ENCODE assay signal across 31 mouse cellular contexts in genomic region chr16:57259356-57260083, GRCm38 (mm10). TPM values are rescaled to one million over a fixed set of nuclear protein-coding genes. Genes with fewer than 3 reads are reported as not detected.
DNase-seq lines count a peak whose midpoint lies in the region; ATAC-seq and TF ChIP-seq lines count a peak whose summit lies in the region.
"Had no signal": no experiment of that assay in that cellular context is flagged by ENCODE, and none has a peak within 500 bp of the region (broad histone marks: within the 10 kb centered on the region; RNA-seq: fewer than 3 reads in every experiment).

No protein-coding gene starts in this region.

- no peaks in the 10 kb centered on the region for H3K4me1 ChIP-seq in small intestine, adult 2 months (ENCODE audit: control insufficient read depth, insufficient read depth, insufficient read length, low read length)
- no peaks in the 10 kb centered on the region for H3K4me1 ChIP-seq in hindbrain, embryonic 10.5 days (replicated peaks)
- H3K4me1 ChIP-seq: forebrain, embryonic 12.5 days; heart, embryonic 12.5 days; hindbrain, embryonic 15.5 days; limb, embryonic 10.5 days; limb, embryonic 15.5 days; liver, embryonic 13.5 days; stomach, embryonic 15.5 days had no signal

- WGBS in small intestine, adult 2 months = 74% methylated on average over 13 of the region's 13 CpGs
- 86% methylated on average over 13 of the region's 13 CpGs for WGBS in hindbrain, embryonic 10.5 days

- DNase-seq in A20 (ENCODE audit: low read depth, low spot score) = peak; percentile 53
- DNase-seq in B cell, adult 2 months = peak; percentile 61 to 64
- DNase-seq in hindbrain, embryonic 10.5 days (ENCODE audit: low spot score) = no peak
- no peak for DNase-seq in neural tube, embryonic 10.5 days (ENCODE audit: extremely low spot score, low spot score)
- DNase-seq: adrenal gland, postnatal 25 days; cerebellum, adult 11-12 months; cerebellum, adult 9-11 months; gastrocnemius, postnatal 10 days; heart, postnatal 4 days; kidney, adult 2 months; kidney, postnatal 36 days; layer of hippocampus, postnatal 36 days; liver, embryonic 13.5 days; lung, adult 18-20 months; lung, postnatal 14 days; retina, postnatal 1 day; right cerebral cortex, postnatal 14 days had no signal

- peak; percentile 91 for ATAC-seq in megakaryocyte, adult 5-6 weeks (ENCODE audit: poor library complexity, severe bottlenecking)
- ATAC-seq: midbrain, embryonic 16.5 days had no signal

- TF ChIP-seq CTCF in small intestine, adult 2 months (IDR thresholded peaks at IDR 0.05; ENCODE audit: extremely low read depth, insufficient read length, insufficient replicate concordance, low read depth, low read length) = no peak

- no peak overlapping the region for H3K4me3 ChIP-seq in small intestine, adult 2 months (ENCODE audit: low read depth, low read length)
- no peak overlapping the region for H3K4me3 ChIP-seq in hindbrain, embryonic 10.5 days
- H3K4me3 ChIP-seq: erythroblast, embryonic 14.5 days; forebrain, embryonic 12.5 days; heart, embryonic 12.5 days; hindbrain, embryonic 15.5 days; limb, embryonic 10.5 days; limb, embryonic 15.5 days; liver, embryonic 13.5 days; stomach, embryonic 15.5 days had no signal

- 0 out of 2 replicates have a peak, but pooled peaks cover 2% of the 10 kb centered on the region for H3K9me3 ChIP-seq in hindbrain, embryonic 10.5 days
- H3K9me3 ChIP-seq: forebrain, embryonic 12.5 days; hindbrain, embryonic 15.5 days; limb, embryonic 10.5 days; limb, embryonic 15.5 days; liver, embryonic 13.5 days; stomach, embryonic 15.5 days had no signal

- H3K36me3 ChIP-seq in small intestine, adult 2 months (ENCODE audit: control insufficient read depth, insufficient read depth, low read length) = no peaks in the 10 kb centered on the region
- H3K36me3 ChIP-seq in hindbrain, embryonic 10.5 days = no peaks in the 10 kb centered on the region
- H3K36me3 ChIP-seq: forebrain, embryonic 12.5 days; heart, embryonic 12.5 days; hindbrain, embryonic 15.5 days; limb, embryonic 10.5 days; limb, embryonic 15.5 days; liver, embryonic 13.5 days; stomach, embryonic 15.5 days had no signal

- H3K27me3 ChIP-seq in small intestine, adult 2 months (ENCODE audit: control insufficient read depth, insufficient read depth, low read length) = no peaks in the 10 kb centered on the region
- H3K27me3 ChIP-seq in hindbrain, embryonic 10.5 days (ENCODE audit: insufficient read depth, poor library complexity, severe bottlenecking) = no peaks in the 10 kb centered on the region
- H3K27me3 ChIP-seq: forebrain, embryonic 12.5 days; heart, embryonic 12.5 days; hindbrain, embryonic 15.5 days; limb, embryonic 15.5 days; liver, embryonic 13.5 days; stomach, embryonic 15.5 days had no signal

- TF ChIP-seq POLR2A in small intestine, adult 2 months (IDR thresholded peaks at IDR 0.05; ENCODE audit: low read depth, low read length) = no peak

- H3K27ac ChIP-seq in small intestine, adult 2 months (ENCODE audit: insufficient read depth, low read depth, low read length) = peak overlapping the region; percentile 41; the same call in 1 of the 2 replicates
- no peak overlapping the region for H3K27ac ChIP-seq in hindbrain, embryonic 10.5 days
- H3K27ac ChIP-seq: forebrain, embryonic 12.5 days; hindbrain, embryonic 15.5 days; limb, embryonic 10.5 days; limb, embryonic 15.5 days; liver, embryonic 13.5 days; stomach, embryonic 15.5 days had no signal

RNA-seq across cellular contexts. Expression of gene Tbc1d23, which starts 28.2 kb away (rescaled TPM):
- 60.3 and 71.3 TPM in 2 replicates for total RNA-seq in megakaryocyte, adult 5-6 weeks (2015)
- total RNA-seq in megakaryocyte, adult 5-6 weeks (2017) = 69.3 and 70.1 TPM in 2 replicates
- polyA plus RNA-seq in small intestine, adult 2 months (2012; rRNA removed) = 5.5 and 9.4 TPM in 2 replicates
- 18.0 and 20.3 TPM in 2 replicates for polyA plus RNA-seq in hindbrain, embryonic 10.5 days (2016; fragmentation: Nextera tagmentation; extraction: Ambion mirVana)

RNA-seq across cellular contexts. Expression of gene Tmem30c, which starts 33.1 kb away (rescaled TPM):
- total RNA-seq in megakaryocyte, adult 5-6 weeks (2015) = not detected in 2 replicates
- total RNA-seq in megakaryocyte, adult 5-6 weeks (2017) = not detected in 2 replicates
- polyA plus RNA-seq in small intestine, adult 2 months (2012; rRNA removed) = not detected in 2 replicates
- polyA plus RNA-seq in hindbrain, embryonic 10.5 days (2016; fragmentation: Nextera tagmentation; extraction: Ambion mirVana) = 0.05 and 0.21 TPM in 2 replicates
- total RNA-seq: adrenal gland, adult 18-20 months; adrenal gland, postnatal 25 days; gastrocnemius, postnatal 10 days; heart, postnatal 4 days had no signal
- polyA plus RNA-seq: embryonic facial prominence, embryonic 14.5 days; erythroblast, embryonic 14.5 days; heart, embryonic 12.5 days; intestine, embryonic 14.5 days; kidney, adult 2 months; kidney, embryonic 16.5 days; limb, embryonic 15.5 days; liver, embryonic 13.5 days had no signal

Comparison
In these comparisons a context has a peak if more than half of its experiments do, and no peak if none do; other contexts are left out.
1. DNase-seq: peak in A20 (single experiment) and B cell, adult 2 months (2 of 2); none in hindbrain, embryonic 10.5 days (single experiment) and neural tube, embryonic 10.5 days (single experiment).